Mouse (Mus musculus): ENCODE measurements at regions not wholly inside any gene's neighbourhood (a gene's known extent, or its start where the extent isn't known, plus 50 kb on each side); places are given as distances from the start of the nearest gene placed in this dataset.

DNA sequence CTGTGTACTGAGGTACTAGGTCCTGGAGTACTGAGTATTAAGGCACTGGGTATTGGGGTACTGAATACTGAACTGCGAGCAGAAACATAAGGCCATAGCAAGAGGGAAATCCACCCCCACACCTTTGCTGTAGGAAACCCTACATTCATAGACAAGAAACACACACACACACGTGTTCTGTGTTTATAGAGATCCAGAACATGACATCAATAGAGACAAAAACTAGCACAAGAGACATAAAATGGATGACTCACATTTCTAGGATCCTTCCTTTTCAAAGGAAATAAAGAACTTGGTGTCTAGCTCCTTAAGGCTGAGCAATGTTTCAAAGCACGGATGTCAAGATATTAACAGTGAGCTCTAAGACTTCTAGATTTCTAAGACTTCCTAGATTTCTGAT, 49.9 kb upstream of the Nepro start:
- no peak for DNase-seq (ENCODE audit: low spot score in 2 of 2)

GRCm38 (mm10) chr16:44672422-44672819, 51.7 kb upstream of the Nepro start:
- DNase-seq (ENCODE audit: low spot score in 2 of 2): no peak

DNA sequence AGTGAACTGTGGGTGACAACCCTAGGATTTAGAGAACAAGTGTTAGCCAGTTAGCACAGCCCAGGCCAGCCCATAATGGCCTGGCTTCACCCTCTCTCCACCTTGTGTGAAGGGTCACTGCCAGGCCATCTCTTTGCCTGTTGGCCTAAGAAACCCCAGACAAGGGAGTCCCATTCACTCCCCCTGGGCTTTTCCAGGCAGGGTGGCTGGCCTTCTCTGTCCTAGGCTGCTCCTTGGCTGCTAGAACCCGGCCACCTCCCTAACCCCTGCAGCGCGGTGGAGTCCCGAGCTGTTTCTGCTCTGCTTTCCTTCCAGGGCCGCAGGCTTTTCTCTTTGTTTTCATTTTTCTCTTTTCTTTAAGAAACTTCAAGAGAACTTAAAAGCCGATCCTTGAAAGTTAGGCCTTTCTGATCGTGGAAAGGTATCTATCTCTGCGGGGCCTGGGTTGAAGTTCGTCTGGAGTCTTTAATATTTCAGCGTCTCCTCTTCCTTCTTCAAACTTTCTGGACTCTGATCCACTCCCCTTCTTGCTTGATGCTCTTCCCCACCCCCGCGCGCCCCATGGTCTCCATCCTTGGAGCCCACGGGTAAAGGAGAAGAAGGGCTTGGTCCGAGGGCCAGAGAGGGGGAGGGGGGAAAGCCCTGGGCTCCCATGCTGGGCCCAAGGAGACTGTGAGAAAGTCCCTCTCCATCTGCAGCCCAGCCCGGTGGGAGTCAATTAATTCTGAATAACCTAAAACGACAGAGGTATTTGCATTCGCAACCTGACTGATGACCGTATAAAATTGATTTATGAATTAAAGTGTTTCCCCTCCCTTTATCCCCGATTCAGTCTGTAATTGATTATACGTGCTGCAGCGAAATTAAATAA, 52.3 kb upstream of the Nepro start:
- no peak for DNase-seq (ENCODE audit: low spot score in 2 of 2)

GRCm38 (mm10) chr16:44668061-44668460, 56.0 kb upstream of the Nepro start:
- DNase-seq (ENCODE audit: low spot score in 2 of 2): no peak

- no peak for DNase-seq (ENCODE audit: low spot score in 2 of 2)
Observed at GRCm38 (mm10) chr16:44667118-44667517, 57.0 kb upstream of the Nepro start.

GRCm38 (mm10) chr16:44666431-44666997, 57.6 kb upstream of the Nepro start:
- peak in 1 of 2 experiments; percentile 15 for DNase-seq (ENCODE audit: low spot score in 2 of 2)

GRCm38 (mm10) chr16:44665491-44665931, 58.6 kb upstream of the Nepro start:
- DNase-seq (ENCODE audit: low spot score in 2 of 2): peak in 1 of 2 experiments; percentile 46

GRCm38 (mm10) chr16:44662966-44663600, 61.0 kb upstream of the Nepro start:
- no peak for DNase-seq (ENCODE audit: low spot score in 2 of 2)

DNA sequence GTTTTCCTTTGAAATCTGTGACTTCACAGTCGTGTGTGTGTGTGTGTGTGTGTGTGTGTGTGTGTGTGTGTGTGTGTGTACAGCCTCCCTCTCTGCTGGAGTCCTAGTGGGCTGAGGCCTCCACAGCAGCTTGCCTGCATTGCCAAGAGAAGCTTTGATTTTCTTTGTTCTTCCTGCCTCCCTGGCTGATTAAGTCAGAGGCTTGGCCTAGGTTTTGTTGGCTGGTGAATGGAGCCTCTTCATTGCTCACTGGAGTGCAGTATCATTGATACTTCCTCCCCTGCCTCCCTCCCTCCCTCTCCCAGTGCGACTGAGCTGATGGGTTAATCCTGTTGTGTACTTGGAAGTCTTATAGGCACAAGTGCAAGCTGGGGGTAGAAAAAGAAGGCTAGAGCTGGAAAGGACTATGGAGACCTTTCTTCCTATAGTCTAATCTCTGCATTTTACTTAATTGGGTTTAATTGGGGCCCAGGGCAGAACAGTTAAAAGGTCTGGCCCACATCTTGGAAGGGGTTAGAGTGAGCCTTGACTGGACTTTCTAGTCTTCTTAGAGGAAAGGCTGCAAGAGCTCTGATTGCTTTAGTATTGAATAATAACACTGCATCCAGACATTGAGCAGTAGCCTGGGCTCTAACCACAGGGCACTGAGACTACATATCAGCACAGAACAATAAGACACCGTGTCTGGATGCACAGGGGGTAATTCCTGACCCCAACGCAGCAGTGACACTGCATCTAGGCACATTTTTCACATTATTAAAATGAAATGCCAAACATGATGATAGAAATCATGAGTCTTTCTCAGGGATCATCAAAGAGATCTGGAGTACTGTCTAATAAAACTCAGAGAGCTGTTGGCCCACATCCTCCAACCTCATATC, 62.9 kb upstream of the Nepro start:
- no peak for DNase-seq (ENCODE audit: low spot score in 2 of 2)

- DNase-seq (ENCODE audit: low spot score in 2 of 2): no peak
Observed at GRCm38 (mm10) chr16:44658306-44658705, 65.8 kb upstream of the Nepro start.

DNA sequence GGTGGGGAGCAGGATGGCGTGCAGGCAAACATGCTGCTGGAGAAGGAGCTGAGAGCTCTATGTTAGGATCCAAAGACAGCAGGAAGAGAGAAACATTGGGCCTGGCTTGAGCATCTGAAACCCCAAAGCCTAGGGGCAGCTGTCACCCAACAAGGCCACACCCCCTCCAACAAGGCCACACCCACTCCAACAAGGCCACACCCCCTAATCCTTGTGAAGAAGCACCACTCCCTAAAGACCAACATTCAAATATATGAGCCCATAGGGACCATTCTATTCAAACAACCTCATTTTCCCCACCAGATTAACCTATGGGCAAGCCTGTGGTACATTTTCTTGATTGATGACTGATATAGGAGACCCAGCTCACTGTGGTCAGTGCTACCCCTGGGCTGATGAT, 67.9 kb upstream of the Nepro start:
- no peak for DNase-seq (ENCODE audit: low spot score in 2 of 2)

GRCm38 (mm10) chr16:44655306-44655705, 68.8 kb upstream of the Nepro start:
- no peak for DNase-seq (ENCODE audit: low spot score in 2 of 2)

- DNase-seq (ENCODE audit: low spot score in 2 of 2): no peak
Observed at GRCm38 (mm10) chr16:44648547-44649223, 75.4 kb upstream of the Nepro start.

DNA sequence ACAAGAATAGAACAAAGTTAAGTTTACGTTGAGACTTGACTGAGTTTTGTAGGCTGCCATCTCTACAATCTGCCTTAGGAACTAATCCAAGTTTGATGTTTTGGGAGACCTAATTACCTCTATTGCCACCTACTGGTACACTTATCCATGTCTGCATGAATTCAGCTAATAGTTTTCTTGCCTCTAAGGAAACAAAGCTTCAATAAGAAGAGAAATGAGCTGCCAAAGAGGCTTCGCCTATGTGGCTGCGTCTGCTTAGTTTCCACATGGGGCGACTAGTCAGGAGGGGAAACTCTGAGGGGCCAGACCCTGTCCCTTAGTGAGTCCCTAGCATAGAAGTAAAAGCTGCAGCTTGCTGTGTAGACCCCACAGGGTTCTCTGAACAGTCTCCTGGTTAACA, 80.1 kb upstream of the Nepro start:
- DNase-seq (ENCODE audit: low spot score in 2 of 2): peak; percentile 21 to 65

GRCm38 (mm10) chr16:44637100-44637499, 78.4 kb upstream of the Boc start:
- no peak for DNase-seq (ENCODE audit: low spot score in 2 of 2)

GRCm38 (mm10) chr16:44634486-44634885, 75.8 kb upstream of the Boc start:
- no peak for DNase-seq (ENCODE audit: low spot score in 2 of 2)

DNA sequence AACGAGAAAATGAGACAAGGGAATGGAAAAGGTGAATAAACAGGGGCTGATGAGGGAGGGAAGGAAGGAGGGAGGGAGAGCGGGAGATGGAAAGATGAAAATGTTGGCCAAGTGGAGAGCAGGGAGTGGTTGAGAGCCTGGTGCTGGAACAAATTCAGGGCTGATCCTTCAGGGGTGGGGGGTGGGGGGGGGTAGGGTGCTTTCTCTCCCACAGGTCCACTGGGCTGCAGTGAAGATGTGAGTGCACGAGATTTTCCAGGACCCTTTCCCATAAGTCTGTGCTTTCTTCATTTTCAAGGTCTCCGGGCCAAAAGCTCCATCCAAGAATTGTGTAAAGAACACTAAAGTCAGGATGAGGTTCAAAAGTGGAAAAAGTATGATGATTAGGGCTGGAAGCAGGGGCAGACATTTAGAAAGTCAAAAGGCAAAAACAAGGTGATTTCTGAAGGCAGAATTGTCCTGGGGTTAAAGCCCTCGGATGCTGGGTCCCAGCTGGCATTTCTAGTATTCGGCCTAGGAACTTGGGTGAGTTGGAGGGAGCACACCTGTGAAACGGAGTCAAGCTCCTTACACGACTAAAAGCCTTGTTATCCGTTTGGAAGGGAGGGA, 74.5 kb upstream of the Boc start:
- DNase-seq (ENCODE audit: low spot score in 2 of 2): no peak

DNA sequence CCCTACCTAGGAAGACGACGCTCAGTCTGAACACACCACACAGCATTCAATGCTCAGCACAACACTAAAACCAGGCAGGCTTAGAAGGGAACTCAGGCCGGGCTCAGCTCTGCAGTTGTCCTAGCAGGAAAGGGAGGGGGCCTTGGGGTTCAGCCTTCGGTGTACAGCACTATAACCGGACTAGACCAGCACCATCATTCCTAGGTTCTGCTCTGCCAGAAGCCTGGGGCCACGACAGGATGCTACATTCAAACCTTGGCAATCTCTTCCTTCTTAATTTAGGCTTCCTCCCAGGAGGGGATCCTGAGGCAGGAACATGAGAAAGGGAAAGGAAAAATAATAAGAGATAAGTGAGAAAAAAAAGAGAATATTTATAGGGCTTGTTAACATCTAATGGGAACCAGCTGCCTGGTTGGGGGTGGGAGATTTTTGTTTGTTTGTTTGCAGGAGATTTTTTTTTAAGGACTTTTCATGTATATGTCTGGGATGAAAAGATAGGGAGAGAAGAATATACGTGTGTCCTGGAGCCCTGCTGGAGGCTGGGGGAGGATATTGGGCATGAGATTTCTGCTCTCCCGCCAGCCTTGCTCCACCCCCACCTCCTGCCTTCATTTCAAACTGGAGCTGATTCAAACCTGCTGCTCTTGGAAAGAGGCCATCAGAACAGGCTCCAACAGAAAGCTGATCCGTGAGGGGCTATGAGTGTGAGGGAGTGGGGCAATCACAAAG, 73.8 kb upstream of the Boc start:
- peak; percentile 69 to 90 for DNase-seq (ENCODE audit: low spot score in 2 of 2)

- DNase-seq (ENCODE audit: low spot score in 2 of 2): no peak
Observed at GRCm38 (mm10) chr16:44631357-44632053, 72.8 kb upstream of the Boc start.

Data from layer of hippocampus, postnatal 14 days (tissue).